Mouse (Mus musculus): ENCODE data around the gene Dnaic1. TPM values are rescaled to one million over a fixed set of nuclear protein-coding genes. Genes with fewer than 3 reads are reported as not detected.

Dnaic1 gene
- polyA plus RNA-seq, 1 experiment from 2014 or later: 1.8 TPM

DNA sequence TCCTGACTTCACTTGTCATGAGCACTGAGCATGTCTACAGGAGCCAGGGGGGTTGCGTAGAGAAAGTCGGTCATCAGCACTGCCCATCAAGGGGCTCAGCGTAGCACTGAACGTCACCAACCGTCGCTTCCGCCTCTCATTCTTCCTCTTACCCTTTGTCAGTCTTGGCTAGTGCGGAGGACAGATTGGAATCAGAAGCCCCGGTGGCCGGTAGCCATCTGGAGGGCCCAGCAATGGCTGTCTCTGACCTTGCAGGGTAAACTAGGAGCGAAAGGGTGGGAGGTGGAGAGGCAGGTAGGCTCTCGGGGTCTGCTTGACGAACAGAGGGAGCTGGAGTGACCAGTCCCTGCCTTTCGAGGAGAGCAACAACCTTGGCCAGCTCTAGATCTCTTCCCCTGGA lies 52.5 kb downstream of the Dnaic1 start:
- Histone ChIP-seq H3K9me3 (ENCODE audit: control insufficient read depth, low read length) (no peaks in the 10 kb centered on the region), H3K36me3 (ENCODE audit: control insufficient read depth, insufficient read depth, low read length) (no peaks in the 10 kb centered on the region), H3K4me3 (ENCODE audit: control insufficient read depth in 1 of 2, insufficient read depth in 1 of 2, low read depth in 1 of 2, low read length in 2 of 2) (no peak overlapping the region), H3K4me2 (ENCODE audit: low read length) (no peak overlapping the region), H3K9ac (ENCODE audit: low read length) (no peak overlapping the region), H3K4me1 (ENCODE audit: control insufficient read depth in 2 of 2, insufficient read depth in 2 of 2, low read length in 2 of 2) (0 out of 4 replicates have a peak, but pooled peaks cover 2 to 6% of the 10 kb centered on the region in 2 experiments), H3K27me3 (ENCODE audit: control insufficient read depth, insufficient read depth, low read length) (no peaks in the 10 kb centered on the region; the same call in 1 of the 2 replicates), H3K27ac (replicated peaks in 1 of 2; ENCODE audit: control insufficient read depth in 1 of 2, insufficient read depth in 1 of 2, low read depth in 2 of 2, low read length in 2 of 2) (no peak overlapping the region)
- 82% methylated on average over 14 of the region's 14 CpGs for WGBS
- no peak for ATAC-seq (ENCODE audit: insufficient number of reproducible peaks, insufficient read depth, low FRiP score, low read depth)

DNA sequence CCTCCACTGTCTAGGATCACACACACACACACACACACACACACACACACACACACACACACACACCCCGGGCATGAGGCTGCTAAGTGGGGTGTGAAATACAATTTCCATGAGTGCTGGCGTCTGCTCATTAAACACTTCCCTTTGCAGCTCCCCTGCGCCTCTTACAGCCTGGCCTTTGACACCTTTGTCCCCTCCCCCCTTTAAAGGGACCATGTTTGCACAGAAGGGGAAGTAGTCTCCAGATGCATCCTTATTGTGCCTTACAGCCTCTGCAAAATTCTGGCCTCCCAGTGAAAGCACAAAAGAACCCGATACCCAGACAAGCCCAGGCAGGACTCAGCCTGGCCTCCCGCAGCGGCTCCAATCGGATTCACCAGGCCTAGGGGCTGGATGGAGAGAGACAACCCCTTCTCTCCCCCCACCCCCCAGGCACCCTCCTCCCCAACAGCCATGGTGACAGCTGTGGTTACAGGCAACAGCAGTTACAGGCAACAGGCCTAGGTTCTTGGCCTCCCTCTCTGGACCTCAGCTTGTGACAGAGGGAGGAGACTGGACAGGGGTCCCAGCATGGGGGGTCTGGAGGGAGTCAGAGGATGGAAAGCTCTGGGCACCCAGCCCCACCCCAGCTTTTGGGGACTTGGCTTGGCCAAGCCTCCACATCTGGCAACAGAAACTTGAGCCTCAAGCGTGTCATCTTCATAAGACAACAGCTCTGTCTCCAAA lies 58.8 kb downstream of the Dnaic1 start:
- 22% methylated on average over 8 of the region's 8 CpGs for WGBS
- Histone ChIP-seq H3K4me3 (ENCODE audit: control insufficient read depth in 1 of 2, insufficient read depth in 1 of 2, low read depth in 1 of 2, low read length in 2 of 2) (no peak overlapping the region), H3K4me1 (ENCODE audit: control insufficient read depth in 2 of 2, insufficient read depth in 2 of 2, low read length in 2 of 2) (peaks cover 26 to 29% of the 10 kb centered on the region in 2 experiments), H3K9me3 (ENCODE audit: control insufficient read depth, low read length) (no peaks in the 10 kb centered on the region), H3K36me3 (ENCODE audit: control insufficient read depth, insufficient read depth, low read length) (no peaks in the 10 kb centered on the region), H3K27me3 (ENCODE audit: control insufficient read depth, insufficient read depth, low read length) (no peaks in the 10 kb centered on the region), H3K9ac (ENCODE audit: low read length) (no peak overlapping the region), H3K27ac (replicated peaks in 1 of 2; ENCODE audit: control insufficient read depth in 1 of 2, insufficient read depth in 1 of 2, low read depth in 2 of 2, low read length in 2 of 2) (no peak overlapping the region), H3K4me2 (ENCODE audit: low read length) (no peak overlapping the region)
- ATAC-seq (ENCODE audit: insufficient number of reproducible peaks, insufficient read depth, low FRiP score, low read depth): no peak

DNA sequence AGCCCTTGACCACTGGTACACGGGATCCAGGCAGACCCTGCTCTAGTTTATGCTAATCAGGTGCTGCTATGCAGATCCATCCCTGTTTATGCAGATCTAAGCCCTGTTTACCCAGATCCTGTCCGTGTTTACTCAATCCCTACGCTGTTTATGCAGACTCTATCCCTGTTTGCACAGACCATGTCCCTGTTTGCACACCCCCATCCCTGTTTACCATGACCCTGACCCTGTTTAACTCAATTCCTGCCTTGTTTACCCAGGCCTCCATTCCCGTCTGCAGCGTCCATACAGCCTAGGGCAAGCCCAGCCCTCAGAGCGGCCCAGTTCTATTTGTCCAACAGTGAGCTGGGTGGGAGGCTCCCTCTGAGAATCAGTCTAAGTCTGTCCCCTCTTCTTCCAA lies 60.6 kb downstream of the Dnaic1 start:
- H3K9ac ChIP-seq (ENCODE audit: low read length): no peak overlapping the region
- no peak overlapping the region for H3K27ac ChIP-seq (replicated peaks in 1 of 2; ENCODE audit: control insufficient read depth in 1 of 2, insufficient read depth in 1 of 2, low read depth in 2 of 2, low read length in 2 of 2)
- 62% methylated on average over 6 of the region's 6 CpGs for WGBS
- no peak for ATAC-seq (ENCODE audit: insufficient number of reproducible peaks, insufficient read depth, low FRiP score, low read depth)
- no peak overlapping the region for H3K4me2 ChIP-seq (ENCODE audit: low read length)
- H3K36me3 ChIP-seq (ENCODE audit: control insufficient read depth, insufficient read depth, low read length): no peaks in the 10 kb centered on the region
- H3K9me3 ChIP-seq (ENCODE audit: control insufficient read depth, low read length): no peaks in the 10 kb centered on the region
- H3K27me3 ChIP-seq (ENCODE audit: control insufficient read depth, insufficient read depth, low read length): no peaks in the 10 kb centered on the region
- peaks cover 26 to 29% of the 10 kb centered on the region in 2 experiments for H3K4me1 ChIP-seq (ENCODE audit: control insufficient read depth in 2 of 2, insufficient read depth in 2 of 2, low read length in 2 of 2)
- no peak overlapping the region for H3K4me3 ChIP-seq (ENCODE audit: control insufficient read depth in 1 of 2, insufficient read depth in 1 of 2, low read depth in 1 of 2, low read length in 2 of 2)

DNA sequence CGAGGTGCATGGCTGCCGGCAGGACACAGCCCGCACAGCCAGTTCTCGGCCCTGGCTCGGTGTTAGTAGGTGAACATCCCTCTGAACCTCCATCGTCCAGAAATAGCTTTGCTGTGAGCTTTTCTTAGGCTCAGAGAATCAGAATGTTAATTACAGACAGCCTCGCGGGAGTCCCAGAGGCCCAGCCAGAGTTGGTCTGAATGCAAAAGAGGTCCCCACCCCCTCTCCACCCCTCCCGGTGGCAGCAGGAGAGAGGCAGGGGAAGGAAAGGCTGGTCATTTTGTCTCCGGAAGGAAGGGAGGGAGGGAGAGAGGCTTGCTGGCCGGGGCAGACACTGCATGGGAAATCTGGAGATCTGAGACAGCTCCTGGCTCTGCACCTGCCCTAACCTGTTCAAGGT lies 61.8 kb downstream of the Dnaic1 start:
- H3K27me3 ChIP-seq (ENCODE audit: control insufficient read depth, insufficient read depth, low read length): no peaks in the 10 kb centered on the region
- peak overlapping the region; percentile 59 to 80 for H3K27ac ChIP-seq (replicated peaks in 1 of 2; ENCODE audit: control insufficient read depth in 1 of 2, insufficient read depth in 1 of 2, low read depth in 2 of 2, low read length in 2 of 2)
- peak overlapping the region; percentile 43 for H3K4me2 ChIP-seq (ENCODE audit: low read length)
- H3K36me3 ChIP-seq (ENCODE audit: control insufficient read depth, insufficient read depth, low read length): no peaks in the 10 kb centered on the region
- 0 out of 4 replicates have a peak overlapping the region, but pooled peaks of 1 of the 2 experiments have one; percentile 11 for H3K4me3 ChIP-seq (ENCODE audit: control insufficient read depth in 1 of 2, insufficient read depth in 1 of 2, low read depth in 1 of 2, low read length in 2 of 2)
- 0% methylated on average over 11 of the region's 11 CpGs for WGBS
- H3K4me1 ChIP-seq (ENCODE audit: control insufficient read depth in 2 of 2, insufficient read depth in 2 of 2, low read length in 2 of 2): peaks cover 31% of the 10 kb centered on the region in 2 experiments
- peak; percentile 66 for ATAC-seq (ENCODE audit: insufficient number of reproducible peaks, insufficient read depth, low FRiP score, low read depth)
- no peaks in the 10 kb centered on the region for H3K9me3 ChIP-seq (ENCODE audit: control insufficient read depth, low read length)
- peak overlapping the region; percentile 31 for H3K9ac ChIP-seq (ENCODE audit: low read length)

DNA sequence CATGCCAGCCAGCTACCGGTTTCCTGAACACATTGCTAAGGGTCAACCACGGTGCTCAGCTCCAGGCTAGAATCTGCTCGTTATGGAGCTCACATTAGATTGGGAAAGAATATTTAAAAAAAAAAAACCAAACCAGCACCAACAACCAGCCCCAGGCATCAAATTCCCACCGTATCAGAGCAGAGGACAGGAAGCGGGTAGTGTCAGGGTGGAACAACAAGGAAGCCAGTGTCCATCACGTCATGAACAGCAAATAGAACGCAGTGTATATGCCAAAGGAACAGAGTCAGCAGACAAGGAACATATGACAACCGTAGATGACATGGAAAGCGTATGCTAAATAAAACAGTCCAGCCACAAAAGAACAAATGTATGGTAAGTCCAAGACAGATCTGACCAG lies 63.4 kb downstream of the Dnaic1 start:
- Histone ChIP-seq H3K4me1 (ENCODE audit: control insufficient read depth in 2 of 2, insufficient read depth in 2 of 2, low read length in 2 of 2) (peaks cover 31 to 32% of the 10 kb centered on the region in 2 experiments), H3K36me3 (ENCODE audit: control insufficient read depth, insufficient read depth, low read length) (no peaks in the 10 kb centered on the region), H3K9me3 (ENCODE audit: control insufficient read depth, low read length) (no peaks in the 10 kb centered on the region), H3K4me3 (ENCODE audit: control insufficient read depth in 1 of 2, insufficient read depth in 1 of 2, low read depth in 1 of 2, low read length in 2 of 2) (no peak overlapping the region), H3K27me3 (ENCODE audit: control insufficient read depth, insufficient read depth, low read length) (0 out of 2 replicates have a peak, but pooled peaks cover 3% of the 10 kb centered on the region), H3K27ac (replicated peaks in 1 of 2; ENCODE audit: control insufficient read depth in 1 of 2, insufficient read depth in 1 of 2, low read depth in 2 of 2, low read length in 2 of 2) (no peak overlapping the region), H3K9ac (ENCODE audit: low read length) (no peak overlapping the region), H3K4me2 (ENCODE audit: low read length) (no peak overlapping the region)
- ATAC-seq (ENCODE audit: insufficient number of reproducible peaks, insufficient read depth, low FRiP score, low read depth): no peak
- 70% methylated on average over 9 of the region's 9 CpGs for WGBS

DNA sequence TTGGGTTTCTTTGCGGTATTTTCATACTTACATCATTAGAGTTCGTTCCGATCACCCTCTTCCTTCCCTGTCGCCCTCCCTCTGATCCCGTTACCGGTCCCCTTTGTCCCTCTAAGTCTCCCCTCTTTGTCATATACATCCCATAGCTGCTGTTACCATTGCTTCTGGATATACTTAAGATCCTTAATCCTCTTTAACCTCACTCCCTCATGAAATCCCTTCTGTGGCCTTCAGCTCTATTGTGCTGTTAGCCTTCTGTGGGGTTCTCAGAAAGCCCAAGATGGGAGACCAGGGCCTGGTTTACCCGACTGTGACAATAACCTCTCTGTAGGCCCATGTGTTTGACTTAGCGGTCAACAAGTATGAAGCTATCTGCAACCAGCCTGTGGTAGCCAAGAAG lies 65.1 kb downstream of the Dnaic1 start:
- no peaks in the 10 kb centered on the region for H3K36me3 ChIP-seq (ENCODE audit: control insufficient read depth, insufficient read depth, low read length)
- 91% methylated on average over 8 of the region's 8 CpGs for WGBS
- peaks cover 24 to 26% of the 10 kb centered on the region in 2 experiments for H3K4me1 ChIP-seq (ENCODE audit: control insufficient read depth in 2 of 2, insufficient read depth in 2 of 2, low read length in 2 of 2)

DNA sequence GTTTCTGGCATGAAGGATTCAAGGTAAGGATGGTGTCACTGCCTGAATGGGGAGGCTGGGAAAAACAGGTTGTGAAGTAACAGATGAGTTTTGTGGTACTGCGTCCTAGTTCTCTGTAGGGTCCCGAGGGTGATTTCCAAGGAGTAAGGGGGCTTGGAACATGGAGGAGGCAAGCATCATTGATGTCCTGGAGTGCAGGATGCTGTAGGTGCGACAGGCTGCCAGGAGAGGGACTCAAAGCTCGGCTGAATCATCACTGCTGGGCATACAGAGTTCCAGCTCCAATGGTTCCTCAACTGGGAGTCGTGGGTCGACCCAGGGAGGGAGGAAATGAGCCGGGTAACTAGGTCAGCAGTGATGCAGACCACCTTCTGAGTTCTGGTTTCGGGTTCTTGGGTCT lies 65.6 kb downstream of the Dnaic1 start:
- H3K9me3 ChIP-seq (ENCODE audit: control insufficient read depth, low read length): no peaks in the 10 kb centered on the region
- H3K4me2 ChIP-seq (ENCODE audit: low read length): no peak overlapping the region
- no peak for ATAC-seq (ENCODE audit: insufficient number of reproducible peaks, insufficient read depth, low FRiP score, low read depth)
- no peak overlapping the region for H3K9ac ChIP-seq (ENCODE audit: low read length)
- peaks cover 24 to 26% of the 10 kb centered on the region in 2 experiments for H3K4me1 ChIP-seq (ENCODE audit: control insufficient read depth in 2 of 2, insufficient read depth in 2 of 2, low read length in 2 of 2)
- 65% methylated on average over 8 of the region's 8 CpGs for WGBS
- H3K27ac ChIP-seq (replicated peaks in 1 of 2; ENCODE audit: control insufficient read depth in 1 of 2, insufficient read depth in 1 of 2, low read depth in 2 of 2, low read length in 2 of 2): no peak overlapping the region
- H3K36me3 ChIP-seq (ENCODE audit: control insufficient read depth, insufficient read depth, low read length): no peaks in the 10 kb centered on the region
- H3K27me3 ChIP-seq (ENCODE audit: control insufficient read depth, insufficient read depth, low read length): peaks cover 14% of the 10 kb centered on the region
- H3K4me3 ChIP-seq (ENCODE audit: control insufficient read depth in 1 of 2, insufficient read depth in 1 of 2, low read depth in 1 of 2, low read length in 2 of 2): no peak overlapping the region

More for the DNA sequence above, 65.1 kb downstream of the Dnaic1 start:
- no peaks in the 10 kb centered on the region for H3K9me3 ChIP-seq (ENCODE audit: control insufficient read depth, low read length)
- H3K9ac ChIP-seq (ENCODE audit: low read length): no peak overlapping the region
- peaks cover 14% of the 10 kb centered on the region for H3K27me3 ChIP-seq (ENCODE audit: control insufficient read depth, insufficient read depth, low read length)
- no peak for ATAC-seq (ENCODE audit: insufficient number of reproducible peaks, insufficient read depth, low FRiP score, low read depth)
- H3K4me2 ChIP-seq (ENCODE audit: low read length): no peak overlapping the region
- H3K4me3 ChIP-seq (ENCODE audit: control insufficient read depth in 1 of 2, insufficient read depth in 1 of 2, low read depth in 1 of 2, low read length in 2 of 2): no peak overlapping the region
- H3K27ac ChIP-seq (replicated peaks in 1 of 2; ENCODE audit: control insufficient read depth in 1 of 2, insufficient read depth in 1 of 2, low read depth in 2 of 2, low read length in 2 of 2): no peak overlapping the region

DNA sequence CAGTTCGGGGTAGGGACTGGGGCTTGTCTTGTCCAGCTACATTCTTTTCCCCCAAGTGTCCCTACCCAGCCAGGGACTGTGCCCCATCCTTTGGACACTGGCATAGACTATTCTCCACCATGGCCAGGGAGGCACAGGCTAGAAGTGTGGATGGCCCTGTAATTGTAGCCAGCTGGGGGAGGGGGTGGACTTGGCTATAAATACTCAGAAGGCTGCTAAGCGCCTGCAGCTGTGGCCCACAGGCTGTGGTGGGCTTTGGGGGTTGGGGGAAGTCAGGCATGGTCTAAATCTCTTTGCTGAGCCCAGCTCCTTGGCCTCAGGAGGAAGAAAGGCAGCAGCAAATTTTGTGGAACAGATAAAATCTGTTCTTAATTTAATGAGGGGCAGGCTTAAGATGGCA lies 66.3 kb downstream of the Dnaic1 start:
- no peaks in the 10 kb centered on the region for H3K9me3 ChIP-seq (ENCODE audit: control insufficient read depth, low read length)
- no peak overlapping the region for H3K9ac ChIP-seq (ENCODE audit: low read length)
- H3K27ac ChIP-seq (replicated peaks in 1 of 2; ENCODE audit: control insufficient read depth in 1 of 2, insufficient read depth in 1 of 2, low read depth in 2 of 2, low read length in 2 of 2): no peak overlapping the region
- WGBS: 41% methylated on average over 2 of the region's 2 CpGs
- ATAC-seq (ENCODE audit: insufficient number of reproducible peaks, insufficient read depth, low FRiP score, low read depth): no peak
- H3K4me3 ChIP-seq (ENCODE audit: control insufficient read depth in 1 of 2, insufficient read depth in 1 of 2, low read depth in 1 of 2, low read length in 2 of 2): no peak overlapping the region
- no peaks in the 10 kb centered on the region for H3K36me3 ChIP-seq (ENCODE audit: control insufficient read depth, insufficient read depth, low read length)
- H3K4me1 ChIP-seq (ENCODE audit: control insufficient read depth in 2 of 2, insufficient read depth in 2 of 2, low read length in 2 of 2): peaks cover 26 to 31% of the 10 kb centered on the region in 2 experiments
- peaks cover 14% of the 10 kb centered on the region for H3K27me3 ChIP-seq (ENCODE audit: control insufficient read depth, insufficient read depth, low read length)
- H3K4me2 ChIP-seq (ENCODE audit: low read length): no peak overlapping the region

Data from heart, embryonic 14.5 days (tissue).